Mouse (Mus musculus): ENCODE measurements around the gene Atp2b2.

DNA sequence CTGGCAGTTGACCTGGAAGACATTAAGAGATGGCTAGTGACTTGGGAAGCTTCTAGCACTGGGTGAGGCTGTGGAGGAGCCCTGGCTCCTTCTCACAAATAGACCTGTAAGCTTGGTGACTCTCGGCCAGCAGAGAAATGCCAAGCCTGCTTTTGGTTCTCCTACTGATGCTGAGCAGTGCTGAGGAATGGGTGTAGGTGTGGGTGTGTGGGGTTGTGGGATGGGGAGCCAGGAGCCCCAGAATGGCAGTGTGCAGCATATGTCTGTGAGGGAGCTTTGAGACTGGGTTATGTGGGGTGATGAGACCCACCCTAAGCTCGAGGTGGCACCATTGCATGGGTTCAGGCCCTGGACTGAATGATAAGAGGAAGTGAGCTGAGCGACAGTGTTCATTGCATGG lies 129.7 kb downstream of the Atp2b2 start:
- TF ChIP-seq ZNF384 (IDR thresholded peaks at IDR 0.05; ENCODE audit: low read depth, low read length) = no peak
- TF ChIP-seq HCFC1 (IDR thresholded peaks at IDR 0.05; ENCODE audit: borderline replicate concordance, insufficient read depth, low read length) = no peak
